Mouse (Mus musculus): ENCODE data around the gene Arl6ip5.

DNA sequence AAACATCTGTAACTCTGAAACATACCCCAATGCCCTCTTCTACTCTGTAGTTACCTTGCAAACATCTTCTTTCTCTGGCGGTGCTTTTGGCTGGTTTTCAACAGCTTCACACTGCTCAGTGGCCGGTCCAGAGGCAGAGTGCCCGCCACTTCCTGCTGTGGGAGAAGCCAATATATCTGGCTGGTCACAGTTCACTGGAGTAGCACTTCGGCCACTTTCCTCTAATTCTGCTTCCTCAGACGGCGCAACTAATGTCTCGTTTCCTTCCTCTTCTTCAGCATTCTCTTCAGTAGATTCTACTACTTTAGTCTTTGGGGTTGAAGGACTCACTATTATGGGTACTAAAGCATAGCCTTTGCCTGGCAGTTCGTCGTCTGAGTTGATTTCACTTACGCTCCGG lies 34.8 kb upstream of the Arl6ip5 start:
- TF ChIP-seq CTCF (IDR thresholded peaks at IDR 0.05; ENCODE audit: borderline replicate concordance, extremely low read depth, insufficient read depth, insufficient read length) (no peak), POLR2A (IDR thresholded peaks at IDR 0.05; ENCODE audit: borderline replicate concordance, extremely low read depth, insufficient read depth, insufficient read length, poor library complexity, severe bottlenecking) (no peak)

All from brain, embryonic 14.5 days (tissue).